Mouse (Mus musculus) left cerebral cortex, postnatal 10 days (tissue): ENCODE measurements around the gene Arpc2. TPM values are rescaled to one million over a fixed set of nuclear protein-coding genes. Genes with fewer than 3 reads are reported as not detected.
A peak's percentile ranks its signal among the peaks of the same experiment; 100 is the strongest.
"Not testable (repeated sequence)": the region's sequence is repeated elsewhere in the genome, so short reads cannot be mapped to it uniquely, and the experiment has no call there.

Experiments used
- DNase-seq, 2 experiments: peaks; one replicate each; pipeline ENCODE4 v3.0.0; 2021 to 2022; ENCODE audit warnings: low spot score in 2 of 2, mixed read lengths in 1 of 2; ENCODE audit errors: extremely low spot score in 1 of 2
- intact Hi-C: fragments of 180-260 bp; cut with DNase I; formaldehyde crosslinking; loops from one replicate; pipeline ENCODE4 v1.15.1; 2025
- total RNA-seq, 2 experiments: library from RNA; stranded (reverse); gene quantifications; 2 replicates each; pipeline ENCODE4 v1.2.3; 2021

Arpc2 gene
- total RNA-seq, 2 experiments from 2014 or later: 316 to 324 TPM

GRCm38 (mm10) chr1:74278538-74278937 lies 42.7 kb downstream of the Arpc2 start, which contains the start of gene Gpbar1:
Gpbar1 (plus strand) TSS chr1:74278550.
- no peak for DNase-seq
- intact Hi-C loops: loop anchor here (5.0 kb wide), 1 partner anchor 71 kb away; no protein-coding TSS in a partner anchor

DNA sequence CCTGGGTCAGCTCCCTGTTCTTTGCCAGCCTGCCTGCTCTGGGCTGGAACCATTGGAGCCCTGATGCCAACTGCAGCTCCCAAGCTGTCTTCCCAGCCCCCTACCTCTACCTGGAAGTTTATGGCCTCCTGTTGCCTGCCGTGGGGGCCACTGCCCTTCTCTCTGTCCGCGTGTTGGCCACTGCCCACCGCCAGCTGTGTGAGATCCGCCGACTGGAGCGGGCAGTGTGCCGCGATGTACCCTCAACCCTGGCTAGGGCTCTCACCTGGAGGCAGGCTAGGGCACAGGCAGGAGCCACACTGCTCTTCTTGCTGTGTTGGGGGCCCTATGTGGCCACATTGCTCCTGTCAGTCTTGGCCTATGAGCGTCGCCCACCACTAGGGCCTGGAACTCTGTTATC lies 43.1 kb downstream of the Arpc2 start:
- DNase-seq: peak in 1 of 2 experiments; percentile 42
- intact Hi-C loops: loop anchor here (5.0 kb wide), 1 partner anchor 72 kb away; no protein-coding TSS in a partner anchor

- DNase-seq: no peak
- intact Hi-C loops: no loop called here
Measured at GRCm38 (mm10) chr1:74280591-74281325, 44.9 kb downstream of the Arpc2 start.

DNA sequence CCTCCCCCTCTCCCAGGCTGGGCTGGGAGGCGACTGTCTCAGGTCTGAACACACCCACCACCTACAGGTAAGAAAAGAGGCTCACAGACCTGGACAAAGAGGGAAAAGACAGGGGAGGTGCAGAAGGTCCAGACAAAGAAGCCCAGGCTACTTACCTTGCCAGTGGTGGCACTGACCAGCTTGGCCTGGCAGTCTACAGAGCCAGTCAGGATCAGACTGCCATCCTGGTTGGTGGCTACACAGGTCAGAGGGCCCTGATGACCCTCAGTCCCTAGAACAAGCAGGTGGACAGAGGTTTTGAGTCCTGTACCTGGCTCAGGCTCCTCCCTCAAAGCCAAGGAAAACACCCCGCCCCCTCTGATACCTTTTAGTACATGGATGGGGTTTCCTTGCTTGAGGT lies 45.5 kb downstream of the Arpc2 start:
- intact Hi-C loops: no loop called here
- no peak for DNase-seq

DNA sequence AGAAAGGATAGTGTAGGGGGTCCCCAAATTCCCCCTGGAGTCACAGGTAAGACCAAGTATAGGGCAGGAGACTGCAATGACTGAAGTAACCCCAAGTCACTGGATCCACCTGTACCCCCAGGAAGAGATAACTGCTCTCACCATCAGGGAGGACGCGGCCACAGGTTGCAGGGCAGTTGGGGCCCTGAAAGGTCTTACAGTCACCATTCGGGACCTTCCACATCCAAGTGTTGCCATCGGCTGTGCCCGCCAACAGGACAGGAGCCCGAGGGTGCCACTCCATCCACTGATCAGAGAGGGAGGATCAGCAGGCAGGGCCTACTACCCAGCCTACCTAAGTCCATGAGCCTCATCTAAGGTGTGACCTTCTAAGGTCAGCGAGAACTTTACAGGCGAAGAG lies 46.0 kb downstream of the Arpc2 start:
- intact Hi-C loops: no loop called here

DNA sequence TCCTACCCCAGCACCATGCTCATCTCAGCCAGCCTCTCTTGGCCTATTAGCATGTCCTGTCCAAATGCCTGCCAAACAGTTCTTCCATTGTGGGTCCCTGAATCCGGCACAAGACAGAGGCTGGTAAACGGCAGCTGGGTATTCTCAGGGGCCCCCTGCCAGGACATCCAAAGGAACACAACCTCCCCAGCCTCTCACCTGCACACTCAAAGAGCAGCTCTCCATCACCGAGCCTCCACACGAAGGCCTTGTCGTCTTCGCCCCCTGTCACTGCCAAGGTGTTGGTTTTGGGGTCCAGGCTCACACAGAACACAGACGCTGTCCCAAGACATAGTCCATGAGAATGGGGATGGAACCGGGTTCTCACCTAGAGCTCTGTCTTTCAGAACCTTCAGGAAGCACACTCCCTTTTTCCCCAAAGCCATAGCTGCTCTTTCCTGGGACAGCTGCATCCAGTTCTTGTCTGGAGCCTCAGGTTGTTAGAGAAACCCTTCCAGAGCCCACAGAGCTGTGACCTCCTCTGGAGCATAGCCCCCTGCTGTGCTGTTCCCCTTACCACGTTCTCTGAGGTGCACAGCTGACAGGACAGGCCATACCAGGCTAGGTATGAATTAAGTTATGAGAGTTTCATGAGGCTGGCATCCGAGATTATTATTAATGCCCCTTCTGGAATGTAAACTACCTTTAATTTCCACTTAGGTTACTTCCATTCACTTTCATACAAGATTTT lies 47.2 kb downstream of the Arpc2 start:
- DNase-seq: no peak
- intact Hi-C loops: no loop called here

More for the DNA sequence above, 46.0 kb downstream of the Arpc2 start:
- no peak for DNase-seq

- peak; percentile 42 to 86 for DNase-seq
- intact Hi-C loops: no loop called here
Measured at GRCm38 (mm10) chr1:74283686-74284463, 48.0 kb downstream of the Arpc2 start.

- intact Hi-C loops: no loop called here
- DNase-seq: peak; percentile 100
Measured at GRCm38 (mm10) chr1:74284543-74285160, 48.8 kb downstream of the Arpc2 start, which contains the start of the genes Aamp and Pnkd. Aamp (minus strand) TSS chr1:74284738. Pnkd (plus strand) TSS chr1:74284930.

- intact Hi-C loops: no loop called here
- DNase-seq: no peak
Measured at GRCm38 (mm10) chr1:74285212-74286010, 49.5 kb downstream of the Arpc2 start.

DNA sequence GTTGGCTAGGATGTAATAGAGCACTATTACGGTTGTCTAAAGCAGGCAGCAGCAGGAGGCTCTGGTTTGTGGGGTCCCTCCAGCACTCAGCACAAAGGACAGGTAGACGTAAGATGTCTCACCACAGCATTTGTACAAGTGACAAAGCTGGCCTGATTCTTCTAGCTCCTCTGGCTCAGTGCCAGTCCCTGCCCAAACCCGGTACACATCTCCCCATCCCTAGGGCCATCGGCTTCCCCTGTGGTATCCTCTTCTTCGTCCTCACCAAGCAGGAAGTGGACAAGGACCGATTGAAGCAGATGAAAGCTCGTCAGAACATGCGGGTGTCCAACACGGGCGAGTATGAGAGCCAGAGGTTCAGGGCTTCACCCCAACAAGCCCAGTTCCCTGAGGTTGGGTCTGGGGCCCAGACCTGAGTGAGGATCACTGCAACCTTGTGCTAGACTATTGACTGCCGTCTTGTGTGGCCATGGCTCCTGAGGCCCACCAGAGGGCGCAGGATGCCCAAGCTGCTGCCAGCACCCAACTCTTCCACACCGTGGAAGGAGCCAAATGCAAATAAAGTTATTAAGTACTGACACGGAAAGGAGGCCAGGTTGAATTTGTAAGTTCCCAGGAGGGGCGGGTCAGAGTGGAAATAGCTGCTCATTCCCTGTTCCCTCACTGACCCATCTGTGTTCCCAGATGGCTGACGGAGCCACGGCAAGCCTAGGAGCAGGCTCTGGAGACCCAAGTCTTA lies 51.2 kb downstream of the Arpc2 start:
- DNase-seq: peak in 1 of 2 experiments; percentile 50
- intact Hi-C loops: not testable (repeated sequence)

GRCm38 (mm10) chr1:74288327-74288726 lies 52.4 kb downstream of the Arpc2 start:
- intact Hi-C loops: no loop called here
- no peak for DNase-seq

DNA sequence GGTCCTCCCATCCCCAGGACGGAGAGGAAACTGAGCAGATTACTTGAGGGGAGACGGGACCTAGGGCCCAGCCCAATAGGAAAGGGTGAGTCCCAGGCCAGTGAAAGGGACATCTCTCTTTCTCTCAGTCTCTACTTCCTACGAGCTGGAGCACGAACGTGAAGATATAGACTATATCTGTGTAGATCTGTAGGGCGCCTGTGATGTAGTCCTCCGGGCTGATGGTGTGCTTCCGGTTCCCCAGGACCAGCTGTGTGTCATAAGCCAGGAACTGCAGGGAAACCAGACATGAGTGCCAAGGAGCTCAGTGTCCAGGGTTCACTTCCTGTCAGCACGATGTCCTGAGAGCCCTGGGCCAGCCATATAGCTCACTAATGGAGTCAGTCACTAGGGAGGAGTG lies 53.4 kb downstream of the Arpc2 start:
- DNase-seq: no peak
- intact Hi-C loops: no loop called here

GRCm38 (mm10) chr1:74289740-74290139 lies 53.9 kb downstream of the Arpc2 start:
- intact Hi-C loops: no loop called here
- no peak for DNase-seq

- peak in 1 of 2 experiments; percentile 56 for DNase-seq
- intact Hi-C loops: no loop called here
Measured at GRCm38 (mm10) chr1:74290141-74290540, 54.3 kb downstream of the Arpc2 start.

GRCm38 (mm10) chr1:74292331-74293020 lies 56.6 kb downstream of the Arpc2 start:
- no peak for DNase-seq
- intact Hi-C loops: no loop called here

GRCm38 (mm10) chr1:74293306-74293960 lies 57.5 kb downstream of the Arpc2 start:
- DNase-seq: no peak
- intact Hi-C loops: no loop called here
